Mouse (Mus musculus) left cerebral cortex, adult 9 months (tissue): ENCODE data around the gene Snx18.

Experiments
- DNase-seq, 2 experiments: peaks; one replicate each; pipeline ENCODE4 v3.0.0; 2022; ENCODE audit warnings: low spot score in 2 of 2

Snx18 gene

DNA sequence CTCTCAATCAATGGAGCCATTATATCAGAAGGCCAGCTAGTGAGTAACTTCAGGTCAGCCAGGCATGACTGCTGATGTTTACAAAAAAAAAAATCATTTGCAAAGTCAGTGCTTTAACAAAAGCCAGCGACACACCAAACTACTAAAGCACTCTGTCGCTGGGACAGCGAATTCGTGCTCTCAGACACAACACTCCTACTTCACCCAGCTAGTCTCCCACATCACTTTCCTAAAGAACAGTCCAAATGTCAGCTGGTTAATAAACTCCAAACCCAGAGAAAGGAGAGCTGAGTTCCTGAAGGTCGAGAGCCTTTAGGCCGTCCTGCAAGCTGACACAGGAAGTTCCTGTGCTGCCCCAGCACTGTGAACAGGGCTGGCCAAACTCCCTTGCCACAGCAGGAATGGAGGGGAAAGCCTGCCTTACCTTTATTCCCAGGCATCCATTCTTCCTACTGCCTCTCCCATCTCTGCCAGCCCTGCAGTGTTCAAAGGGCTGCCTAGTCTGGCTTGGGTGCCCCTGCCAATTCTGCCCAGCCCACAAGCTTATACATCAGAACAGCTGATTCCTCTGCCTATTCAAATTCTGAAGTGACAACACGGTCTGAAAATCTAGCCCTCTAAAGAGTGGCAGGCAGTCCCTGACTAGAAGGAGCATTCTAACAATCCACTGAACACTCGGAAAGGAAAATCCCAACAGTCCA lies 2.2 kb downstream of the Snx18 start:
- DNase-seq, result no peak

DNA sequence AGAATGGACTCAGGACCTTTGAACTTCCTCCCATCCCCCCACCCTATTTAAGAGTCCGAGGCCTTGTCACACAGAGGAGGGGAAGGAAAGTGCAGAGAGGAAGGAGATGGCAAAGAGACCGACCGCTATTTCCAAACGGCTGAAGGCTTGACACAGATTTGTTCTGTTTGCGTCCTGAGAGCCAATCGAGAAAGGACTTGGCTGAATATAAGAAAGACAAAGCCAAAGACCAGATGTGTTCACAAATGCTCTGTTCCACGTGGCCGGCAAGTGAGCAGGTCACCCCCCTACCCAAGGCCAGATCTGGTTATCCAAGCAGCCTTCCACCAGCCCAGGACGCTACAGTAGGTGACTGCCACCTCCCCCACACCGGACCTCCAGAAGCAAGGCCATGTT lies 2.8 kb downstream of the Snx18 start:
- no peak for DNase-seq

DNA sequence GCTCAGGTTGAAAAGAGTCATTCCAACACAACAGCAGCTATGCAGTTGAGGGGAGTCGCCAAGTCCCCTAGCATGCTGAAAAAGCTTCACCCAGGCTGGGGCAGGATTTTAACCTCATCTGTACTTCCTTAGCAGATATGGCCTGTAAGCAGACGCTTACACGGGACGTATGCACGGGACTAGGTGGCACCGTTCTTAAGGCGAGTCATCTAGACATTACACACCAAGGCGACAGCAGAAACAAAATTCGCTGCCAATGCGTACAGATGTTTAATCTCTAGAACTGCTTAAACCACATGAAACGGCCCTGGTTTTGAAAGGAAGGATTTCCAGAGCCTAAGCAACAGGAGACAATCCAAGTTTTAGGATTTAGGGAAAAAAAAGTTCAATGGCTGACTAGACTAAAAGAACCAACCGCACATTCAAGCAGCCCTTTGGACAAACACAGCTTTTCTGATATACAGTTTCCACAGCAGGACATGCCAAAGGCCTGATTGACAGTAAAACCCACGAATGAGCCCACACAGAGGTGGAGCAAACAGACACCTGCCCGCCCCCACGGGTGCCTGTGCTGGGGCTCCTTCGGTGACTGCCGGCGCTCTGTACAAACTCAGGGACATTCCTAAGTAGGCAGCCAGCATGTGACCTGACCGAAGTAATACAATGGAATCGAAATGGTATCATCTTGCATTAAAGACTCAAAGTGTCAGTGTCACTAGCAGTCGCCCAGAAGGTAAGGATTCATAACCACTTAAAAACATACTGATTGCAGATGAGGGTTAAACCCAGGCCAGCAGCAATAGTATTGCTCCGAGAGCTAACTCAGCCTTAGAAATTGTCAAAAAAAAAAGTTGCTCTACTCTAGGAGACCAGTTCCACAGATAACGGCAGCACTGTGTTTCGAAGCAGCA lies 3.5 kb downstream of the Snx18 start:
- peak; percentile 43 to 67 for DNase-seq

DNA sequence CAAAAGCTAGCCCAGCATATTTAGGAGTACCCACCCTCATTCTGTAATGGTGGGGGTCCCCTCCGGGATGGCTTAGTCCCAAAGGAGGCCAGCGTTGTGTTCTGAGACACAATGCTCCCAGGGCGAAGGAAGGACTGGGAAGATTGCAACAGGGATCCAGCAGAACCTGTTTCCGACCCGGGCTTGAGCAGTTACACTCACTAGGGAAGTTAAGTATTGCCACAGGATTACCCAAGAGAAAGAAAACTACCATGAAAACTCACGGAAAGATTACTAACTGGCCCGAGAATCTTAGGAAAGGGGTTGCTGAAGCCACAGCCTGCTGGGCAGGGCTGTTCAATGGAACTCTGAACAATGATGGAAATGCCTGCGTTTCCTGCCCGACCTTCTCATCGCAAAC lies 4.5 kb downstream of the Snx18 start:
- no peak for DNase-seq

DNA sequence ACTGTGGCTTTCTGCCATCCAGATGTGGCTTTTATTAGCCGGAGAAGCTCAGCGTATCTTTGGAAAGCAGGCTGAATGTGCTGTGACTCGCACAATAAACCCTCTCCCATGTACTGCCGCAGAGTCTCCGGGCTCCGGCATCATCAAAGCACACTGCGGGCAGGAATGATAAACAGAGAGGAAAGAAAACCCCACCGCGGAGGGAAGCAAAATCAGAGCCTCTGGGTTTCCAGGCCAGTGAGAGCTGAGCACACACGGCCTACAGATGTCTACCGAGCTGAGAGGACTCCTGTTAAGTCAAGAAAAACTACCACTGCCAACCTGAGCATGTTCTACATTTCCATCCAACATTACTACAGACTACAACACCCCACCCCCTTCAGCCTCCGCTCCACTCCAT lies 5.0 kb downstream of the Snx18 start:
- DNase-seq, result no peak

DNA sequence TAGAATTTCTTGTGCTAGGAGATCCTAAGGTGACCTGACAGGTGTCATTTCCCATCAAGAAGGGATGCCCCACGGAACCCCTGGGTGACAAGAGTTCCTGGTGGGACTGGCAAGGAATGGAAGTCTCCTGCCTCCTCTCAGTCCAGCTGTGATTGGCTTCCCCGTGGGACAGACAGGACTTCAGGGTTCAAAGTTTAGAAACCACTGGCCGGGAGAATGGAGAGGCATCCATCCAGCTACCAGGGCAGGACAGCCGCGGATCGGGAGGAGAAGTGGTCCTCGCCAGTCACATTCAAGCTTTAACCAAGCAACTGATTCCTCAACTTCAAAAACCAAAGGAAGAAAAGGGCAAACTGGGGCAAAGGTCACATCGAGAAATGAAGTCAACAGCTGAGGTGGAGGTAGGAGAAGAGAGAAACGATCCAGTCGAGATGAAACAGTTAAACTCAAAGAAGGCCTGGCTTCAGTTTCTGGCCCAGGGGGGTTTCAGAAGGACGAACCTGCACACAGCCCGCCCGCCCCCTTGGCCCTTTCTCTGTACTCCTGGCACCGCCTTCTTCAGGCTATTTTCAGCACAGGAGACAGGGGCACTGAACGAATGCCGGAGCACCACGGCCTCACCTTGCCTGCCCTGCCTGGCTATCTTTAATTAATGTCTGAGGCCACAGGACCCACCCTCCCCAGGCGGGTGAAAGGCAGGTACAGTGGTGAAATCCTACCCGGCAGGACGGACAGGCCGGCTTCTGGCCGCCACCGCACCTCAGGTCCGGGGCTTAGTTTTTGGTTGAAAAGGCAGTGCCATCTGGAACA lies 6.0 kb downstream of the Snx18 start:
- no peak for DNase-seq

DNA sequence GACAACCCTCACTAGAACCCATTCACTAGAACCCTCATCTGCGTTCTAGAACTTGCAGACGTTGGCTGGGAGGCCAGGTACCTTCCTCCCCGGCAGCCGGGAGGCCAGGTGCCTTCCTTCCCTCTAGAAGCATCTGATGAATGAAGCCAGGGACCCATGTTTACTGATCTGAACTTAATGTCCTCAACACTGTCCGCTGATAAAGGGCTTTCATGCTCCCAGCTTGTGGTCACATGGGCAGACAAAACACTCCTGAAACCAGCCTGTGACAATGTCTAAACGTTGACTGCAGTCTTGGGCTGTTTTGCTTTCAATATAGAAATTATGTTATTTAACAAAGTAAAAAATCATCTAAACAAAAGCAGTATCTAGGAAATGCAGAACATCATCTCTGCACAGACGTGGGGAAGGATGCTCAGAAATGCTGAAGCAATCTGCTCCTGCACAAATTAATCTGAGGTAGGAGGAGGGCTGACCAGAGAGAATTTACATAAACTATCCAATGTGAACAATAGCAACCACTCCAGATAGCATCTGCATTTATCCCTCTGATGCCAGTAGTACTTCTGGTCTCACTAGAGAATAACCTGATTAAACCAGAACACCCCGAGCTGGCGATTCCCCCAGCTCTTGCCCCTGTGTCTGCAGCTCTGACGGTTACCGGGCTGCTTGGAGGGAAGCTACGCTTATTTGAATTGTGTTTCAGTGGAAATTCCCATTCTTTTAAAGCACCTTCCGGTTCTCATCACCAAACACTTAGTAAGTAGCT lies 7.4 kb downstream of the Snx18 start:
- no peak for DNase-seq

DNA sequence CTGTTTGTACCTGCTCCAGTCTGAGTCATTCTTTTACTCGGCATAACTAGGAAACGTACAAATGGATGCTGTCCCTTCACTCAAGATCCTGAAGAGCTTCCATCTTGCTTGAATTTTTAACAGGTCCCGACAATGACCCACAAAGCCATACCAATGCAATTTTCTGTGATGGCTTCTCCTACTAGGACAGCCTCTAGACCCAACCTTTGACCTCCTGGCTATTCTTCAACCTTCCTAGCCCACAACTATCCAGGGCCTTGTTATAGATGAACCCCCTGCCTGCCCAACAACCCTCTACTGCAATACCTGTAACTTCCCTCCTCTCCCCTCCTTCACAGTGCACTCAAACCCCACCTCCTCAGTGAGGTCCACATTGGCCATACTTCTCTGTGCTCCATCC lies 8.9 kb downstream of the Snx18 start:
- no peak for DNase-seq

DNA sequence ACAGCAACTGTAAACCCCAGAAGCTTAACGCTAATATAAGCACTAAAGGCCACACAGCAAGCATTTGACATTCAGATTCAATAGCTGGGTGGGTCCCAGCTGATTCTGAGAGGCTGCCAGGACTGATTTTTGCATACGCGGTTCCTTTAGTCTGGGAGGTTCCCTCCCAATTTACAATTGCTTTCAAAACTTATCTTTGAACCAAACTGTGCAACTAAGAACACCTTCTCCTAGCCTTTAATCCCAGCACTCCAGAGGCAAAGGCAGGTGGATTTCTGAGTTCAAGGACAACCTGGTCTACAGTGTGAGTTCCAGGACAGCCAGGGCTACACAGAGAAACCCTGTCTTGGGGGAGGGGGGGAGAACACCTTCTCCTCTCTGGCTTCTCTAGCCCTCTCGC lies 10.5 kb downstream of the Snx18 start:
- DNase-seq, result no peak

DNA sequence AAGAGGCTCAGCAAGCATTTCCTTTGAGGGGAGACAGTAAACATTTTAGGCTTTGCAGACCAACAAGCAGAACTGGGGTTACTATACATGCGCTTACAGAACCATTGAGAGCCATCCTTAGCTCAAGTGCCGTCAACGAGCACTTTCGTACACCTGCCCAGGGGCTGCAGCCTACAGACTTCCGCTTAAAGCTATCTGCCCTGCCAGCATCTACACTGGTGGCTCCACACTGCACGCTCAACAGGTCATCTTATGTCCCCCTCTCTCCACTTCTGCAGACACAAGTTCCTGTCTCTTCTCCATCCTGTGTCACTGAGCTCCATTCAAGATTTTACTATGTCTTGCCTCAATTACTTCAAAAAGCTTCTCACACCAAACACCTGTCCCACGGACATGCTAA lies 11.0 kb downstream of the Snx18 start:
- no peak for DNase-seq

DNA sequence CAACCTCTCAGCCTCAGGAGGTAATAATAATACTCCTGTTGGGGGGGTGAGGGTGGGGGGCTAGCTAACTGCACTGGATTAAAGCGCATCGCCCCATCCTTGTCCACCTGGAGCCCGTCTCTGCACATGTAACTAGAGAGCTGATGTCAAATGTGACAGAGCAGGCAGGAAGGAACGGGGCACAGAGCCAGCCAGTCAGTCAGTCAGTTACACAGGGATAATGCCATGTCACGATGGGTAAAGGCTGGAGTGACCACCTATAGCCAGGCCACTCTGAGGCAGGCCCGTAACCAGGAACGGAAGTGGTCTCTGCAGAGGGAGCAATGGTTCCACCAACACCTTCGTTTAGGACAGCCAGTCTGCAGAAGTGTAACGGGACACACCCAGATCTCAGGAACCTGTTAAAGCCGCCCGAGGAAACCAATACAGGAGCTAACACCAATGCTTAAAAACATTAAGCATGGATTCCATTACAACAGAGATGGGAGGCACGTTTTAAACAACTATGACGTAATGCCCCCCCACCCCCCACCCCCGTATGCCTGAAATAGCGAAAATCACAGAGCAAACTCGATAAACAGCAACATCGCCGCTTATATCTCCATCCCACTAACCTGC lies 11.5 kb downstream of the Snx18 start:
- DNase-seq, result no peak

DNA sequence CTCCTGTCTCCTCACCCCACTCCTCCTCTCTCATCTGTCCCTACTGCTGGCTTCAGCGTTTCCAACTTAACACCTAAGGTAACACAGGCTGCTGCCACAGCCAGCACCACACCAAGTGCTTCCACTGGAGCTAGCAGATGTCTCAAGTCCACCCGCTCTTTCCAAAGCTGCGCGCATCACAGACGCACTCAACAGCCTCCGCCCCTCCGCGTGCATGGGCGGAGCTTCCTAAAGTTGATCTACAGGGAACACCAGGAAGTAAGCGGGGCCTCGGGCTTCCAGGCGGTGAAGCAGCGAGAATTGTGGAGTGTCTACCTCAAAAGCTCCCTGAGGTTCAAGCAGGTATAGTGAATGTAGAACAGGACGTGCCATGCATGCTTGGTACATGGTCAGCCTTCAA lies 12.2 kb downstream of the Snx18 start:
- DNase-seq, result no peak

DNA sequence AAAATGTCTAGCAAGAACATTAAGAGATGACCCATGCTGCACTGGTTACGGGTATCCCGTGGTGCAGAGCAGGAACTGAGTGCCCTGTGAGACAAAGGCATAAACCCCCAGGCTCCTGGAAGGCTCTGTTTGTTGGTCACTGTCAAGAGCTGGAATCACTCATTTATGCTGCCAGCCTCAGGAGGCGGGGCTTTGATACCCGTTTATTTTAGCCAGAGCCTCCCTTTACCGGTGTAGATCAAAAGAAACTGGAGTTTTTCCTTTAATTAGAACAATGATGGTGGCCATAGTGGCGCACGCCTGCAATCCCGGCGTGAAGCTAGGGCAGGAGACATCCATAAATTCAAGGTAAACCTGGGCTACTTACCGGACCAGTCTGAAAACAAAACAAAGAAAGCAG lies 12.7 kb downstream of the Snx18 start:
- DNase-seq, result no peak

DNA sequence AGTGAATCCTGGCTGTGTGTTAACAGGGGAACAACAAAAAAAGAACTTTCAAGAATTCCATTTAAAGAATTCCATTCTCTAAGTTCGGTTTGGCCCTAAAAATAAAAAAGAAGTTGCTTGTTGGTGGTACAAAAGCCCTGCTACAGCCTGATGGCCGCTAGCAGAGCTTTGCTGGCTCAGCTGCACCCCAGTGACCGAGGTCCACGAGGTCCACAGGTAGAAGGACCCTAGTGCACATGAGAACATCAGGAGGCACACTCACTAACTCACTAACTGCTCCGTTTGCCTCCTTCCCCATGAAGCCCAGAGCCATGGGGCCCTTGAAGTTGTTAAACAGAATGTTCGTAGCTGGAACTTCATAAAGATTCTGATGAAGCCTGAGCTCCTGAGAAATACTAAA lies 14.0 kb downstream of the Snx18 start:
- DNase-seq, result no peak

DNA sequence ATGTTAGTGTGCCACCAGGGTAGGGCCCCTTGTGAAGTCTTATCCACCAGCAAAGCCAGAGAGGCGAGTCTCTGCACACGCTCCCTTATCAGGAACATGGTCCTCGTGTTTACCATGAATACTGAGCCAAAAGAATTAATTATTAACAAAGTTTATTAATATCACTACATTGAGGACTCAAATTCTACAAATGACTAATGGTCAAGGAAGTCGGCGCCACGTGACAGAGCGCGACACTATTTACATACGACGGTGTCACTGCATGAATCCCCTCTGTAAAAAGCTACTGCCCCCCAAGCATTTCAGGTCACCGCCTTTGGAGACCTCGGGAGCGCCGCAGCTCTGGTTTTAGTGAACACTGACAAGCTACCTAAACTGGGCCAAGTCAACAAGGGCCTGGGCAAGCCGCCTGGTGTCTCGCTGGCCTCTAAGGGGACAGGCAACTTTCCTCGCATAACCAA lies 15.5 kb downstream of the Snx18 start:
- DNase-seq, result no peak

DNA sequence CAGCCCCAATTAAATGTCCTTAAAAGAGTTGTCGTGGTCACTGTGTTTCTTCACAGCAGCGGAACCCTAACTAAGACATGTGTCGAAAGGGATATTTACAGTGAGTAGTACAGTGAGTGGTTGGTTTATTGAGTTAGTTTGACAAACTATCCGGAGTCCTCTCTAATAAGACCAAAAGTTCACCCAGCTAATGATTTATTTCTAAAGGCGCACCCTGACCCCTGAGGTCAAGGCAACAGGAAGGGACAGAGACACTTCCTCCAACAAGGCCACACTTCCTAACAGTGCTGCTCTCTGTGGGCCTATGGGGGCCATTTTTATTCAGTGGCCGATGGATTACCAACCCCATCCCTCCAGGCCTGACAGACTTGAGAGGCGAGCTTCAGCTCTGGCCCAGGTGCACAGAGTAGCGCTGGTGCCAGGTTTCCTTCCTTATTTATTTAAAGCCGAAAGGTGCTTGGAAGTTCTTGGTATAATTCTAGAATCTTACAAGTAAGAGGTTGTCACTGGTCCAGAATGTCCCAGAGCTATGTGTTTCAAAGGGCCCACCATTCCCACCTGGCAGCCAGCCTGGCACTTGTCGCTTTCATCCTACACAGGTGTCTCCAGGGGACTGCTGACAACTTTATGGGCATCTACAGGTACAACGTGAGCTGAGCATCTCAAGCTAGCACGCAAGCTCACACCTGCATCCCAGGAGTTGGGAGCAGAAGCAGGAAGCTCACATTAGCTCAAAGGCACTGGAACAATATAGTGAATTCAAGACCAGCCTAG lies 16.3 kb downstream of the Snx18 start:
- DNase-seq, result no peak

DNA sequence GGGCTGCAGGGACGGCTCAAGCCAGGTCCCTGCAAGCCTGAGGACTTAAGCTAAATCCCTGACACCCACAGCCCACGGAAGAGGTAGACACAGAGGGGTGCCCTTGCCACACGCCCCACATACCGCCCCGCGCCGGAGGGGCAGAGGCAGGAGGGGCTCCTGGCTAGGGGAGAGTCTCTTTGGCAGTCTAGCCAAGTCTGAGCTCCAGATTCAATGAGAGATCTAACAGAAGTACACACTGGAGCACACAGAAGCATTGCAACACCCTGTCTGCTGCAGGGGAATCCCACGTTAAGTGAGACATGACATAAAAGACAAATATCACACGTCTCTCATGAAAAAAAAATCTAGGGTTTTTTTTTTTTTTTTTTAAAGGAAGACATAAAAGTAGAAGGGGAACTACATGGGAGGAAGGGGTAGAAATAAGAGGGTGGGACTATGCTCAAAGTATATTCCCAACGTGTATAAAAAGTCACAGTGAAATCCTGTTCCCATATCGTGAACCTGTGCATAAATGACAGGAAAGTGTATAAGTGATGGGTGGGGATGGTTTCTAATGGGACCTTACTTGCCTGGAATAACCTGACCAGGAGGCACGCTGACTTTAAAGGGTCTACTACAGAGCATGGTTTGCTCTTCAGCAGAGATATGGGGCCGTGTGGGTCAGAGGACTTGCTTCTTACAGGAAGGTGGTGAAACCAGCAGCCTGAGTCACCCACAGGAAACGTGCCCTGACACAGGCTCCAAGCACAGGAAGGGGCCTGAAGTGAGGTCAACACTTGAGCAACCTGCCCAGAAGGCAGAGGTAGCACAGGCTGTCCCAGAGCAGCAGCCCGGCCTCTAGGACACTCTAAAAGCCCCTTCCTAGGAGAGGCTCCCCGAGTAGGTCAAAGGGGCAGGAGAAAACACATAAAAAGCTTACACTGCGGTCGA lies 17.6 kb downstream of the Snx18 start:
- no peak for DNase-seq

DNA sequence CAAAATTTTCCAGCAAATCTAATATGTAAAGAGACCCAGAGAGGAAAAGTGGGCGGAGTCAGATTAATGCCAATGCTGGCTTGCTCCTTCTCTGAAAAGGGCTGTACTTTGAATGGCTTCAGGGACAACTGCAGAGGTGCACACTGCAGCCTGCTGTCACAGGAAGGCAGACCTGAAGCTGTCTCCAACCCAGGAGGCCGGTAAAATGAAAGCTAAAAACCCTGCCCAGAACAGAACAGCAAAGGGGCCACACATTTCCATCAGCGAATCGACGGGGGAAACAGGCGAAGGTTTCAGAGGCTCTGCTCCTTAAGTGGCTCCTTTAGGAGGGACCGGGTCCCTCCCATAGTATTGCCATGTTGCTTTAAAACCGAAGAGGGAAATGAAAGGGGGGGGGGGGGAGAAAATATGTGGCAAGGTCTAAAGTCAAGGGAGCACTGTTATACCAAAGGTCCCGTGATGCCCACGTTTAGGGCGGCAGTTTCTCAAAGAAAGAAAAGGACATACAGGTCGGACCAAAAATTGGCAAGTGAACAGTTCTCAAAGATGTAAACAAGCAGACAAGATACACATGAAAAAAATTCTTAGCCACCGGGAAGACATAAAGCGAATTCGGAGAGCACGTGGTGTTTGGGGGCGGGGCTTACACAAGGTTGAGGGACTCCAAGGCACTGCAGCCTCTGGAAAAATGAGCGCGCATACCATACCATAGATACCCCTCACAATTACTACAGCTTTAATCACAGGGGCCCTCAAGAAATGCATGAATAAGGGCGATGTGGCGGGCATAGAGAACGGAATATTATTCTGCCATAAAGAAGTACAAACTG lies 18.4 kb downstream of the Snx18 start:
- no peak for DNase-seq
